Mouse (Mus musculus) megakaryocyte, embryonic 14.5 days (primary cell): ENCODE measurements around the gene Tgfbr2.

Source experiments
- FLI1 ChIP-seq: IDR thresholded peaks from 2 replicates; pipeline ENCODE4 v1.6.1; 2012; ENCODE audit warnings: low read length, inconsistent platforms, mixed read lengths
- GATA1 ChIP-seq: IDR thresholded peaks from 3 replicates; pipeline ENCODE4 v1.6.1; 2012; ENCODE audit warnings: mixed read lengths, low read length, inconsistent platforms, borderline replicate concordance

GRCm38 (mm10) chr9:116192253-116192652 is 17.1 kb upstream of the Tgfbr2 start:
- TF ChIP-seq FLI1, result no peak
- no peak for TF ChIP-seq GATA1
